Mouse (Mus musculus): ENCODE results near the gene Zfp366.

GRCm38 (mm10) chr13:99278511-99278910 lies 93.9 kb downstream of the Zfp366 start:
- TF ChIP-seq POLR2A (IDR thresholded peaks at IDR 0.05; ENCODE audit: borderline replicate concordance, insufficient read depth, low read length) (no peak), CTCF (IDR thresholded peaks at IDR 0.05; ENCODE audit: borderline replicate concordance, insufficient read depth, low read depth, low read length) (no peak)

Measured in cerebellum, adult 2 months (tissue).